Mouse (Mus musculus) thymus, adult 2 months (tissue): Measurements from ENCODE around the gene Nav3.

Source experiments
- CTCF ChIP-seq: fragments of 200-500 bp; IDR thresholded peaks from 2 replicates; pipeline ENCODE4 v1.5.1; 2012; ENCODE audit warnings: mild to moderate bottlenecking, control low read depth, low read length, moderate library complexity, borderline replicate concordance; ENCODE audit not compliant: control insufficient read depth, poor library complexity, insufficient read depth; ENCODE audit errors: extremely low read depth
- POLR2A ChIP-seq: fragments of 200-500 bp; IDR thresholded peaks from 2 replicates; pipeline ENCODE4 v1.6.1; 2012; ENCODE audit warnings: mild to moderate bottlenecking, low read length, control low read depth, moderate library complexity; ENCODE audit not compliant: control insufficient read depth, poor library complexity, insufficient read depth; ENCODE audit errors: extremely low read depth

GRCm38 (mm10) chr10:109875312-109875830 lies 580.6 kb downstream of the Nav3 start:
- TF ChIP-seq POLR2A (no peak), CTCF (no peak)
